Mouse (Mus musculus) MEL (cell line): ENCODE measurements around the gene Rpp21. TPM values are rescaled to one million over a fixed set of nuclear protein-coding genes. Genes with fewer than 3 reads are reported as not detected.

Source experiments
- DNase-seq: peaks from one replicate; pipeline ENCODE4 v3.0.0; 2011; ENCODE audit warnings: low read depth, low spot score
- H3K27ac ChIP-seq: 2 replicates; pipeline ENCODE4 v1.5.1; 2012; ENCODE audit warnings: low read depth, mild to moderate bottlenecking, control low read depth, low read length, moderate library complexity; ENCODE audit not compliant: control insufficient read depth
- H3K27me3 ChIP-seq, 2 experiments: fragments of 150-350 bp in 1 of 2; sonication (generic) in 1 of 2; 2 replicates each; pipeline ENCODE4 v1.6.1; 2012; ENCODE audit warnings: low read length in 2 of 2, mild to moderate bottlenecking in 2 of 2, improper control_type of control experiment in 1 of 2, moderate library complexity in 1 of 2; ENCODE audit not compliant: insufficient read depth in 2 of 2, control insufficient read depth in 1 of 2
- H3K36me3 ChIP-seq, 2 experiments: 2 replicates each; pipeline ENCODE4 v1.6.1; 2012 to 2014; ENCODE audit warnings: low read length in 2 of 2, improper control_type of control experiment in 1 of 2, inconsistent platforms in 1 of 2, mild to moderate bottlenecking in 1 of 2; ENCODE audit not compliant: insufficient read depth in 2 of 2, control insufficient read depth in 1 of 2
- H3K4me1 ChIP-seq, 2 experiments: fragments of 150-350 bp in 1 of 2; sonication (generic) in 1 of 2; 2 replicates each; pipeline ENCODE4 v1.6.1; 2012; ENCODE audit warnings: low read length in 2 of 2, improper control_type of control experiment in 1 of 2, mild to moderate bottlenecking in 1 of 2; ENCODE audit not compliant: insufficient read depth in 2 of 2, control insufficient read depth in 1 of 2
- H3K4me3 ChIP-seq, 2 experiments: fragments of 150-350 bp in 1 of 2; sonication (generic) in 1 of 2; 2 replicates each; pipeline ENCODE4 v1.5.1; 2012; ENCODE audit warnings: low read depth in 2 of 2, low read length in 2 of 2, mild to moderate bottlenecking in 2 of 2, moderate library complexity in 2 of 2, control low read depth in 1 of 2, improper control_type of control experiment in 1 of 2; ENCODE audit not compliant: control insufficient read depth in 1 of 2, insufficient read depth in 1 of 2
- H3K79me2 ChIP-seq: 2 replicates; pipeline ENCODE4 v1.6.1; 2012; ENCODE audit warnings: mild to moderate bottlenecking, low read length, moderate library complexity; ENCODE audit not compliant: control insufficient read depth, poor library complexity, insufficient read depth
- H3K9ac ChIP-seq: 2 replicates; pipeline ENCODE4 v1.6.1; 2012; ENCODE audit warnings: low read depth, mild to moderate bottlenecking, control low read depth, low read length, moderate library complexity; ENCODE audit not compliant: control insufficient read depth, poor library complexity, severe bottlenecking
- H3K9me3 ChIP-seq: fragments of 150-350 bp; sonication (generic); replicated peaks from 2 replicates; pipeline ENCODE4 v1.6.1; 2012; ENCODE audit warnings: mild to moderate bottlenecking, low read length, improper control_type of control experiment, moderate library complexity; ENCODE audit not compliant: insufficient read depth
- CHD1 ChIP-seq: IDR thresholded peaks from 2 replicates; pipeline ENCODE4 v1.6.1; 2012; ENCODE audit warnings: low read depth, mild to moderate bottlenecking, inconsistent platforms, low read length, improper control_type of control experiment
- CHD2 ChIP-seq: IDR thresholded peaks from 2 replicates; pipeline ENCODE4 v1.6.1; 2011; ENCODE audit warnings: low read length, improper control_type of control experiment
- CTCF ChIP-seq, 3 experiments: IDR thresholded peaks in 2 of 3; conservative IDR thresholded peaks in 1 of 3; 2 replicates each; pipeline ENCODE4 v1.5.1; 2011 to 2012; ENCODE audit warnings: low read length in 3 of 3, low read depth in 2 of 3, mild to moderate bottlenecking in 2 of 3, improper control_type of control experiment in 1 of 3, inconsistent platforms in 1 of 3, mixed read lengths in 1 of 3, moderate library complexity in 1 of 3; ENCODE audit not compliant: control insufficient read depth in 1 of 3, insufficient read depth in 1 of 3, poor library complexity in 1 of 3, severe bottlenecking in 1 of 3
- E2F4 ChIP-seq: IDR thresholded peaks from 2 replicates; pipeline ENCODE4 v1.6.1; 2011; ENCODE audit warnings: low read depth, low read length, improper control_type of control experiment, borderline replicate concordance
- GABPA ChIP-seq: IDR thresholded peaks from 2 replicates; pipeline ENCODE4 v1.6.1; 2012; ENCODE audit warnings: low read depth, mild to moderate bottlenecking, inconsistent platforms, low read length, improper control_type of control experiment, moderate library complexity
- GATA1 ChIP-seq: IDR thresholded peaks from 2 replicates; pipeline ENCODE4 v1.6.1; 2011; ENCODE audit warnings: low read depth, low read length, improper control_type of control experiment
- HCFC1 ChIP-seq: IDR thresholded peaks from 2 replicates; pipeline ENCODE4 v1.6.1; 2012; ENCODE audit warnings: low read depth, mild to moderate bottlenecking, inconsistent platforms, low read length, improper control_type of control experiment, moderate library complexity
- JUND ChIP-seq: IDR thresholded peaks from 2 replicates; pipeline ENCODE4 v1.6.1; 2011; ENCODE audit warnings: low read depth, mild to moderate bottlenecking, improper control_type of control experiment, low read length
- KAT2A ChIP-seq: conservative IDR thresholded peaks from 2 replicates; pipeline ENCODE4 v1.6.1; 2012; ENCODE audit warnings: low read depth, low read length, improper control_type of control experiment, inconsistent platforms
- MAX ChIP-seq: IDR thresholded peaks from 2 replicates; pipeline ENCODE4 v1.6.1; 2011; ENCODE audit warnings: low read length, improper control_type of control experiment
- MEF2A ChIP-seq: IDR thresholded peaks from 2 replicates; pipeline ENCODE4 v1.6.1; 2014; ENCODE audit warnings: low read depth, mild to moderate bottlenecking, inconsistent platforms, low read length, improper control_type of control experiment; ENCODE audit not compliant: poor library complexity, insufficient replicate concordance, severe bottlenecking; ENCODE audit errors: extremely low read depth
- MYC ChIP-seq: IDR thresholded peaks from 2 replicates; pipeline ENCODE4 v1.6.1; 2011; ENCODE audit warnings: low read depth, mild to moderate bottlenecking, low read length, improper control_type of control experiment, moderate library complexity
- NELFE ChIP-seq: IDR thresholded peaks from 2 replicates; pipeline ENCODE4 v1.6.1; 2011; ENCODE audit warnings: low read depth, low read length, improper control_type of control experiment
- POLR2AphosphoS5 ChIP-seq: IDR thresholded peaks from 2 replicates; pipeline ENCODE4 v1.6.1; 2012; ENCODE audit warnings: low read depth, borderline replicate concordance, mild to moderate bottlenecking, inconsistent platforms, low read length, moderate library complexity, mixed read lengths
- TAL1 ChIP-seq: IDR thresholded peaks from 2 replicates; pipeline ENCODE4 v1.6.1; 2012; ENCODE audit warnings: mild to moderate bottlenecking, inconsistent platforms, low read length, moderate library complexity, mixed read lengths
- UBTF ChIP-seq: IDR thresholded peaks from 2 replicates; pipeline ENCODE4 v1.6.1; 2012; ENCODE audit warnings: low read depth, mild to moderate bottlenecking, inconsistent platforms, low read length, improper control_type of control experiment, moderate library complexity, borderline replicate concordance; ENCODE audit not compliant: insufficient read depth
- ZC3H11A ChIP-seq: IDR thresholded peaks from 2 replicates; pipeline ENCODE4 v1.6.1; 2012; ENCODE audit warnings: low read depth, mild to moderate bottlenecking, inconsistent platforms, low read length, improper control_type of control experiment
- ZKSCAN1 ChIP-seq: IDR thresholded peaks from 2 replicates; pipeline ENCODE4 v1.6.1; 2012; ENCODE audit warnings: low read depth, mild to moderate bottlenecking, inconsistent platforms, low read length, improper control_type of control experiment, moderate library complexity
- ZNF384 ChIP-seq: IDR thresholded peaks from 2 replicates; pipeline ENCODE4 v1.6.1; 2012; ENCODE audit warnings: low read depth, mild to moderate bottlenecking, inconsistent platforms, low read length, improper control_type of control experiment
- polyA plus RNA-seq, 2 experiments: library from polyadenylated mRNA; stranded (reverse) in 1 of 2; unstranded in 1 of 2; fragments of >175 nt in 1 of 2; fragments of >200 nt in 1 of 2; gene quantifications; 2 replicates each; pipeline versions ENCODE4 v1.2.1 to v1.2.4; 2012; ENCODE audit warnings: low replicate concordance in 2 of 2, low read depth in 1 of 2; ENCODE audit not compliant: insufficient read length in 2 of 2, insufficient read depth in 1 of 2, missing spikeins in 1 of 2
- total RNA-seq: library from RNA; depleted of rRNA; stranded (reverse); fragments of 300-350 nt; gene quantifications from 2 replicates; pipeline ENCODE4 v1.2.3, GENCODE M21; 2012

Rpp21 gene
- total and polyA plus RNA-seq, 3 experiments = 63.8 to 116 TPM; not detected in 1

GRCm38 (mm10) chr17:36224451-36224850, 33.4 kb downstream of the Rpp21 start:
- H3K4me1 ChIP-seq = no peaks in the 10 kb centered on the region
- TF ChIP-seq ZKSCAN1 (no peak), POLR2AphosphoS5 (no peak), GATA1 (no peak), TAL1 (no peak), MAX (no peak), ZC3H11A (no peak)
- DNase-seq = no peak
- peaks cover 18 to 26% of the 10 kb centered on the region in 2 experiments for H3K27me3 ChIP-seq
- H3K79me2 ChIP-seq = no peaks in the 10 kb centered on the region
- H3K27ac ChIP-seq = no peak overlapping the region
- H3K9ac ChIP-seq = no peak overlapping the region
- no peaks in the 10 kb centered on the region for H3K9me3 ChIP-seq
- H3K4me3 ChIP-seq = no peak overlapping the region
- no peaks in the 10 kb centered on the region for H3K36me3 ChIP-seq

GRCm38 (mm10) chr17:36218594-36219155, 39.2 kb downstream of the Rpp21 start:
- Histone ChIP-seq H3K27me3 (peaks cover 25 to 26% of the 10 kb centered on the region in 2 experiments), H3K9me3 (no peaks in the 10 kb centered on the region), H3K27ac (no peak overlapping the region), H3K4me3 (no peak overlapping the region), H3K79me2 (no peaks in the 10 kb centered on the region), H3K36me3 (no peaks in the 10 kb centered on the region), H3K9ac (no peak overlapping the region), H3K4me1 (no peaks in the 10 kb centered on the region)
- DNase-seq = no peak
- no peak for TF ChIP-seq CHD2
- no peak for TF ChIP-seq JUND
- no peak for TF ChIP-seq UBTF
- no peak for TF ChIP-seq CTCF (IDR thresholded peaks at IDR 0.05 in 2 of 3, conservative IDR thresholded peaks at IDR 0.05 in 1 of 3; ENCODE audit: control insufficient read depth in 1 of 3, insufficient read depth in 1 of 3, low read depth in 2 of 3, low read length in 3 of 3, poor library complexity in 1 of 3, severe bottlenecking in 1 of 3)

- Histone ChIP-seq H3K9me3 (no peaks in the 10 kb centered on the region), H3K4me3 (no peak overlapping the region), H3K27me3 (peaks cover 19 to 21% of the 10 kb centered on the region in 2 experiments), H3K79me2 (no peaks in the 10 kb centered on the region), H3K4me1 (no peaks in the 10 kb centered on the region), H3K36me3 (no peaks in the 10 kb centered on the region), H3K27ac (no peak overlapping the region), H3K9ac (no peak overlapping the region)
- TF ChIP-seq KAT2A (no peak), GABPA (no peak), TAL1 (no peak), HCFC1 (no peak), E2F4 (no peak), ZKSCAN1 (no peak), ZNF384 (no peak), CHD1 (no peak), MYC (no peak), MEF2A (no peak), NELFE (no peak)
- no peak for DNase-seq
Measured at GRCm38 (mm10) chr17:36215586-36215985, 42.3 kb downstream of the Rpp21 start.
